Mouse (Mus musculus) thymus, adult 2 months (tissue): ENCODE measurements around the gene Cep85l.

ENCODE experiments used
- CTCF ChIP-seq: fragments of 200-500 bp; IDR thresholded peaks from 2 replicates; pipeline ENCODE4 v1.5.1; 2012; ENCODE audit warnings: mild to moderate bottlenecking, control low read depth, low read length, moderate library complexity, borderline replicate concordance; ENCODE audit not compliant: control insufficient read depth, poor library complexity, insufficient read depth; ENCODE audit errors: extremely low read depth
- POLR2A ChIP-seq: fragments of 200-500 bp; IDR thresholded peaks from 2 replicates; pipeline ENCODE4 v1.6.1; 2012; ENCODE audit warnings: mild to moderate bottlenecking, low read length, control low read depth, moderate library complexity; ENCODE audit not compliant: control insufficient read depth, poor library complexity, insufficient read depth; ENCODE audit errors: extremely low read depth

- TF ChIP-seq CTCF, result no peak
- TF ChIP-seq POLR2A, result no peak
Measured at GRCm38 (mm10) chr10:53343865-53344264, 35.9 kb downstream of the Cep85l start.
